Mouse (Mus musculus) limb, embryonic 10.5 days (tissue): Measurements from ENCODE around the gene Vmn1r207-ps. TPM values are rescaled to one million over a fixed set of nuclear protein-coding genes. Genes with fewer than 3 reads are reported as not detected.
"Not testable (repeated sequence)": the region's sequence is repeated elsewhere in the genome, so short reads cannot be mapped to it uniquely, and the experiment has no call there.

Experiments
- DNase-seq: peaks from one replicate; pipeline ENCODE4 v3.0.0-alpha.2; 2017; ENCODE audit warnings: low spot score
- H3K27ac ChIP-seq: fragments of 300-500 bp; sonication (generic); 2 replicates; pipeline ENCODE4 v1.5.1; 2016; ENCODE audit warnings: mild to moderate bottlenecking
- H3K27me3 ChIP-seq: fragments of 300-500 bp; sonication (generic); 2 replicates; pipeline ENCODE4 v1.6.1; 2016; ENCODE audit warnings: low read depth, mild to moderate bottlenecking; ENCODE audit not compliant: poor library complexity, severe bottlenecking
- H3K36me3 ChIP-seq: fragments of 300-500 bp; sonication (generic); 2 replicates; pipeline ENCODE4 v1.6.1; 2016; ENCODE audit warnings: mild to moderate bottlenecking, moderate library complexity
- H3K4me1 ChIP-seq: fragments of 300-500 bp; sonication (generic); 2 replicates; pipeline ENCODE4 v1.6.1; 2016
- H3K4me3 ChIP-seq: fragments of 300-500 bp; sonication (generic); 2 replicates; pipeline ENCODE4 v1.5.1; 2016; ENCODE audit warnings: mild to moderate bottlenecking, moderate library complexity
- H3K9me3 ChIP-seq: fragments of 300-500 bp; sonication (generic); replicated peaks from 2 replicates; pipeline ENCODE4 v1.6.1; 2016; ENCODE audit warnings: mild to moderate bottlenecking
- WGBS: fragments of 180-500 bp; shearing (Covaris S2); methylation state at CpG from one replicate; pipeline ENCODE4 v1.1.7; 2016; 5-methylcytosine and 5-hydroxymethylcytosine counted together
- polyA plus RNA-seq: library from polyadenylated mRNA; unstranded; fragments of >200 nt; fragmentation: Nextera tagmentation; extraction: Ambion mirVana; gene quantifications from 2 replicates; pipeline ENCODE4 v1.2.1, GENCODE M21; 2016

The Vmn1r207-ps gene
- not detected in 2 replicates for polyA plus RNA-seq

DNA sequence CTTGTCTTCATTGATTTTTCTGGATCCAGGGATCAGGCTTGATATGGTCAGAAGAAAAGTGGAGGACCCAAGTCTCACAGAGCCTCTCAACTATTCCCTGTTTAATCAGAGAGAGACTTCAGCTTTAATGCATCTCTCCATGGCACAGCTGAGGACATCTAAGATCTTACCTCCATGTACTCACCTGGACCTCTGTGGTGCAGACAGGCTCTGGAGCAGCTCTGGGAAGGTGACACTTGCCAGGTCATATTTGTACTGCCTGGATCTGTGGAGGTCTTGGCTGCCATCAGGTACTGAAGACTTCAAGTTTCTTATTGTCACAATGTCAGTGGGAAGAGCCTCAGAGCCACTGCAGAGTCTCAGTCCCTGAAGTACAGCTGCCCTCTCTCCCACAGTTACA is at the start of gene Vmn1r207-ps:
Vmn1r207-ps (minus strand) TSS at position 101 of the 400 bp plus-strand sequence.
- H3K4me3 ChIP-seq, H3K27ac ChIP-seq, H3K36me3 ChIP-seq, DNase-seq, H3K27me3 ChIP-seq, H3K4me1 ChIP-seq, H3K9me3 ChIP-seq: not testable (repeated sequence)

DNA sequence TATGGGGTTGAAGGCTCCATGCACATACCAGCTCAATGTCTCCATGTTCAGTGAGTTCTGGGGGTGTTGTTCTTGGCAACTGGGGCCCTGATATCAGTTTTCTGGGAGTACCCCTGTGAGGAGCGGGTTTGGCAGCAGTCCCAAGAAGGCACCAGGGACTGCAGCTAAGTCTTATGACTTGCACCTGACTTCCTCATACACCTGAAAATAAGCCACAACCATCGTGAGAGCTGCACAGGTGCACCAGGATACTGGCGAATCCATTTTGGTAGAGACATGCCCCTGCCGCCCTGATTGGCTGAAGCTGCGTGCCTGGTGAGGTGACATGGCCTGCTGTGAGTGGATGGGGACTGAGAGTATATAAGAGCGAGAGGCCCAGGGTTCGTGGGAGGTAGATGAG is 47.9 kb upstream of the Vmn1r207-ps start, which contains the start of gene Vmn1r208:
Vmn1r208 (minus strand) TSS at position 101 of the 400 bp plus-strand sequence.
- H3K27ac ChIP-seq, DNase-seq, H3K27me3 ChIP-seq, H3K36me3 ChIP-seq, H3K4me1 ChIP-seq, H3K4me3 ChIP-seq, H3K9me3 ChIP-seq: not testable (repeated sequence)
- WGBS: no CpG with 5 or more reads among the region's 7 CpGs

- H3K36me3 ChIP-seq, H3K27ac ChIP-seq, DNase-seq, H3K4me1 ChIP-seq, H3K4me3 ChIP-seq, H3K9me3 ChIP-seq, H3K27me3 ChIP-seq: not testable (repeated sequence)
- 93% methylated on average over 2 of the region's 2 CpGs for WGBS
Observed at GRCm38 (mm10) chr13:22771592-22771991, 42.2 kb upstream of the Vmn1r207-ps start.

- no peak overlapping the region for H3K27ac ChIP-seq
- H3K9me3 ChIP-seq: no peaks in the 10 kb centered on the region
- no peaks in the 10 kb centered on the region for H3K4me1 ChIP-seq
- H3K27me3 ChIP-seq: no peaks in the 10 kb centered on the region
- H3K4me3 ChIP-seq: no peak overlapping the region
- H3K36me3 ChIP-seq: no peaks in the 10 kb centered on the region
- DNase-seq: no peak
Observed at GRCm38 (mm10) chr13:22747524-22747923, 18.1 kb upstream of the Vmn1r207-ps start.

GRCm38 (mm10) chr13:22706947-22707346 is 22.5 kb downstream of the Vmn1r207-ps start:
- not testable (repeated sequence) for DNase-seq, H3K27me3 ChIP-seq, H3K9me3 ChIP-seq, H3K4me3 ChIP-seq, H3K36me3 ChIP-seq, H3K4me1 ChIP-seq, H3K27ac ChIP-seq

DNA sequence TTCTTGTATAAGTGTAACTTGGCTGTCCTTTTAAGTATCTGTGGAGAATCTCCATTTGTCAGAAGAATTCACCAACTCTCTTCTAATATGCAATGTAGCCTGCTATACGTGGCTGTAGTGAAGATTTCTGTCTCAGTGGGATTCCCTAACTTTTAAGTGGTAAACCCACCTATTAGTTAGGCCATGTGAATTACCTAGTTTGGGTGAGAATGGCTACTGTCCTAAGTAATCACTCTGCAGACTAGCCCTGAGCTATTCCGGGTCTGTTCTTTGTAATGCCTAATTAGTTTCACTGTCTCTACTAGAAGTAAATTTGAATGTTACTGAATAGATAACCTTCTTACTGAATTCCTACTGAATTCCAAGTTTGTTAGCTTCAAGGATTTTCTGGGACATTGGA is 26.5 kb downstream of the Vmn1r207-ps start:
- not testable (repeated sequence) for H3K4me1 ChIP-seq, DNase-seq, H3K9me3 ChIP-seq, H3K36me3 ChIP-seq, H3K27me3 ChIP-seq, H3K4me3 ChIP-seq, H3K27ac ChIP-seq
- WGBS: 53% methylated on average over 2 of the region's 2 CpGs

Other genes starting within 250 kb of the Vmn1r207-ps start
- not detected in 2 replicates for gene Vmn1r202, start 224.2 kb downstream of the Vmn1r207-ps start, polyA plus RNA-seq
- gene Vmn1r203, start 211.5 kb downstream of the Vmn1r207-ps start, polyA plus RNA-seq: not detected in 2 replicates
- not detected in 2 replicates for gene Vmn1r204, start 176.4 kb downstream of the Vmn1r207-ps start, polyA plus RNA-seq
- not detected in 2 replicates for gene Vmn1r205, start 136.6 kb downstream of the Vmn1r207-ps start, polyA plus RNA-seq
- gene Vmn1r206, start 105.4 kb downstream of the Vmn1r207-ps start, polyA plus RNA-seq: not detected in 2 replicates
- not detected in 2 replicates for gene Vmn1r208, start 47.8 kb upstream of the Vmn1r207-ps start, polyA plus RNA-seq
- not detected in 2 replicates for gene Vmn1r209, start 80.1 kb upstream of the Vmn1r207-ps start, polyA plus RNA-seq
- gene Vmn1r210, start 101.7 kb upstream of the Vmn1r207-ps start, polyA plus RNA-seq: not detected in 2 replicates
- not detected in 2 replicates for gene Vmn1r211, start 127.9 kb upstream of the Vmn1r207-ps start, polyA plus RNA-seq
- gene Vmn1r212, start 154.6 kb upstream of the Vmn1r207-ps start, polyA plus RNA-seq: not detected in 2 replicates